Mouse (Mus musculus) CH12.LX (cell line): Measurements from ENCODE around the gene Stat6. TPM values are rescaled to one million over a fixed set of nuclear protein-coding genes. Genes with fewer than 3 reads are reported as not detected.

Source experiments
- DNase-seq: peaks from one replicate; pipeline ENCODE4 v3.0.0-alpha.2; 2013; ENCODE audit errors: extremely low read depth
- H3K27ac ChIP-seq: 2 replicates; pipeline ENCODE4 v1.5.1; 2012; ENCODE audit warnings: low read depth, mild to moderate bottlenecking, control low read depth, moderate library complexity; ENCODE audit not compliant: insufficient read depth
- H3K27me3 ChIP-seq: replicated peaks from 2 replicates; pipeline ENCODE3; 2012; ENCODE audit warnings: inconsistent platforms
- H3K36me3 ChIP-seq, 2 experiments: replicated peaks in 1 of 2; 2 replicates each; pipeline versions ENCODE3 to v1.6.1; 2012; ENCODE audit warnings: inconsistent platforms in 1 of 2, low read length in 1 of 2, mild to moderate bottlenecking in 1 of 2, mixed read lengths in 1 of 2, moderate library complexity in 1 of 2; ENCODE audit not compliant: control insufficient read depth in 1 of 2, insufficient read depth in 1 of 2
- H3K4me1 ChIP-seq, 2 experiments: 2 replicates each; pipeline ENCODE4 v1.6.1; 2012; ENCODE audit warnings: inconsistent platforms in 1 of 2, moderate library complexity in 1 of 2; ENCODE audit not compliant: insufficient read depth in 2 of 2, control insufficient read depth in 1 of 2
- H3K4me2 ChIP-seq: 2 replicates; pipeline ENCODE4 v1.6.1; 2012; ENCODE audit warnings: low read depth, mild to moderate bottlenecking, control low read depth; ENCODE audit not compliant: poor library complexity, insufficient read depth, severe bottlenecking
- H3K4me3 ChIP-seq, 3 experiments: fragments of 150-350 bp in 1 of 3; sonication (generic) in 1 of 3; replicated peaks in 1 of 3; 2 replicates each; pipeline versions ENCODE3 to v1.5.1; 2011 to 2012; ENCODE audit warnings: low read depth in 2 of 3, low read length in 2 of 3, mild to moderate bottlenecking in 2 of 3, moderate library complexity in 2 of 3, control low read depth in 1 of 3, improper control_type of control experiment in 1 of 3, inconsistent platforms in 1 of 3, mixed read lengths in 1 of 3; ENCODE audit not compliant: poor library complexity in 1 of 3
- H3K79me2 ChIP-seq: replicated peaks from 2 replicates; pipeline ENCODE4 v1.6.1; 2012; ENCODE audit warnings: mild to moderate bottlenecking, moderate library complexity; ENCODE audit not compliant: control insufficient read depth, poor library complexity, insufficient read depth, severe bottlenecking; ENCODE audit errors: extremely low read depth
- H3K9ac ChIP-seq: 2 replicates; pipeline ENCODE4 v1.6.1; 2012; ENCODE audit warnings: low read depth, mild to moderate bottlenecking, control low read depth, moderate library complexity; ENCODE audit not compliant: insufficient read depth
- H3K9me3 ChIP-seq: replicated peaks from 2 replicates; pipeline ENCODE3; 2012; ENCODE audit warnings: low read length, inconsistent platforms, mixed read lengths
- BHLHE40 ChIP-seq: IDR thresholded peaks from 2 replicates; pipeline ENCODE4 v1.6.1; 2011; ENCODE audit warnings: mild to moderate bottlenecking, low read depth, low read length, improper control_type of control experiment
- CHD2 ChIP-seq: IDR thresholded peaks from 2 replicates; pipeline ENCODE4 v1.6.1; 2011; ENCODE audit warnings: low read length, improper control_type of control experiment
- CTCF ChIP-seq, 2 experiments: IDR thresholded peaks in 1 of 2; conservative IDR thresholded peaks in 1 of 2; 2 replicates each; pipeline ENCODE4 v1.5.1; 2011 to 2012; ENCODE audit warnings: low read depth in 2 of 2, low read length in 2 of 2, improper control_type of control experiment in 1 of 2, inconsistent platforms in 1 of 2, mild to moderate bottlenecking in 1 of 2, moderate library complexity in 1 of 2
- E2F4 ChIP-seq: IDR thresholded peaks from 2 replicates; pipeline ENCODE4 v1.6.1; 2011; ENCODE audit warnings: low read depth, low read length, improper control_type of control experiment; ENCODE audit not compliant: insufficient replicate concordance
- ELF1 ChIP-seq: IDR thresholded peaks from 2 replicates; pipeline ENCODE4 v1.6.1; 2014; ENCODE audit warnings: low read depth, mild to moderate bottlenecking, inconsistent platforms, low read length, improper control_type of control experiment
- HCFC1 ChIP-seq: IDR thresholded peaks from 2 replicates; pipeline ENCODE4 v1.6.1; 2012; ENCODE audit warnings: low read depth, mild to moderate bottlenecking, inconsistent platforms, low read length, improper control_type of control experiment
- JUND ChIP-seq: conservative IDR thresholded peaks from 2 replicates; pipeline ENCODE4 v1.6.1; 2011; ENCODE audit warnings: low read depth, low read length, improper control_type of control experiment
- KAT2A ChIP-seq: IDR thresholded peaks from 2 replicates; pipeline ENCODE4 v1.6.1; 2012; ENCODE audit warnings: low read length, improper control_type of control experiment, inconsistent platforms; ENCODE audit not compliant: insufficient replicate concordance
- MAFK ChIP-seq: IDR thresholded peaks from 2 replicates; pipeline ENCODE4 v1.6.1; 2011; ENCODE audit warnings: low read length, improper control_type of control experiment; ENCODE audit not compliant: insufficient replicate concordance
- MYC ChIP-seq: IDR thresholded peaks from 2 replicates; pipeline ENCODE4 v1.6.1; 2011; ENCODE audit warnings: low read depth, mild to moderate bottlenecking, improper control_type of control experiment, low read length
- POLR2AphosphoS2 ChIP-seq: IDR thresholded peaks from 2 replicates; pipeline ENCODE4 v1.6.1; 2011; ENCODE audit warnings: low read depth, low read length, improper control_type of control experiment
- RCOR1 ChIP-seq: conservative IDR thresholded peaks from 2 replicates; pipeline ENCODE4 v1.6.1; 2012; ENCODE audit warnings: low read depth, mild to moderate bottlenecking, inconsistent platforms, low read length, improper control_type of control experiment
- USF2 ChIP-seq: conservative IDR thresholded peaks from 2 replicates; pipeline ENCODE4 v1.6.1; 2011; ENCODE audit warnings: low read depth, low read length, improper control_type of control experiment
- dilution Hi-C: fragments of 300-500 bp; cut with MboI; formaldehyde crosslinking; loops from 2 replicates; pipeline ENCODE4 v1.14.3; 2020; ENCODE audit warnings: low sequenced_read_pairs; ENCODE audit not compliant: extremely low pct_unique_long_range_greater_than_20kb, extremely low pct_ligation_motif_present
- in situ Hi-C: fragments of 300-500 bp; cut with MboI; formaldehyde crosslinking; loops from 3 replicates; pipeline ENCODE4 v1.14.3; 2019; ENCODE audit warnings: low sequenced_read_pairs, low pct_ligation_motif_present, low pct_unique_long_range_greater_than_20kb, mixed read lengths
- polyA plus RNA-seq: library from polyadenylated mRNA; unstranded; fragments of >175 nt; gene quantifications from 2 replicates; pipeline ENCODE4 v1.2.1, GENCODE M21; 2012; ENCODE audit warnings: low read depth; ENCODE audit not compliant: insufficient read length
- total RNA-seq, 2 experiments: library from RNA; depleted of rRNA; stranded (reverse); fragments of 300-350 nt in 1 of 2; fragments of >200 nt in 1 of 2; gene quantifications; 2 replicates each; pipeline ENCODE4 v1.2.3; 2012 to 2014

The Stat6 gene
- total and polyA plus RNA-seq, 3 experiments = 71.5 to 76.6 (median 72.1) TPM

GRCm38 (mm10) chr10:127622661-127623060 lies 20.1 kb upstream of the Stat6 start:
- Histone ChIP-seq H3K27ac (no peak overlapping the region), H3K9me3 (peaks cover 10% of the 10 kb centered on the region), H3K79me2 (no peaks in the 10 kb centered on the region), H3K9ac (no peak overlapping the region), H3K27me3 (peaks cover 17% of the 10 kb centered on the region), H3K4me2 (no peak overlapping the region), H3K4me3 (no peak overlapping the region), H3K36me3 (no peaks in the 10 kb centered on the region), H3K4me1 (peaks cover 0 to 28% of the 10 kb centered on the region in 2 experiments; a peak in 2 of 4 replicates)
- no peak for DNase-seq
- dilution Hi-C loops = no loop called here
- TF ChIP-seq HCFC1 (no peak), KAT2A (no peak), E2F4 (no peak), BHLHE40 (no peak), USF2 (no peak), MYC (no peak), RCOR1 (no peak), CHD2 (no peak), ELF1 (no peak), POLR2AphosphoS2 (no peak)
- in situ Hi-C loops = no loop called here

- H3K79me2 ChIP-seq = no peaks in the 10 kb centered on the region
- H3K36me3 ChIP-seq = no peaks in the 10 kb centered on the region
- DNase-seq = no peak
- peaks cover 13% of the 10 kb centered on the region for H3K27me3 ChIP-seq
- peaks cover 10% of the 10 kb centered on the region for H3K9me3 ChIP-seq
- H3K27ac ChIP-seq = no peak overlapping the region
- TF ChIP-seq MYC (no peak), CTCF (conservative IDR thresholded peaks at IDR 0.05 in 1 of 2, IDR thresholded peaks at IDR 0.05 in 1 of 2; ENCODE audit: low read depth in 2 of 2, low read length in 2 of 2) (peak in 1 of 2 experiments; percentile 52; a peak in 2 of 4 replicates)
- TF ChIP-seq, all 38 proteins: peak for 1
- Histone ChIP-seq H3K4me3 (no peak overlapping the region), H3K4me2 (no peak overlapping the region), H3K4me1 (peaks cover 0 to 23% of the 10 kb centered on the region in 2 experiments; a peak in 2 of 4 replicates), H3K9ac (no peak overlapping the region)
- dilution Hi-C loops (no loop called here), in situ Hi-C loops (no loop called here)
Measured at GRCm38 (mm10) chr10:127623439-127624216, 19.2 kb upstream of the Stat6 start.

GRCm38 (mm10) chr10:127626433-127626832 lies 16.4 kb upstream of the Stat6 start:
- Histone ChIP-seq H3K4me2 (no peak overlapping the region), H3K4me3 (no peak overlapping the region), H3K9me3 (peaks cover 10% of the 10 kb centered on the region), H3K79me2 (no peaks in the 10 kb centered on the region), H3K27me3 (no peaks in the 10 kb centered on the region), H3K27ac (no peak overlapping the region), H3K36me3 (no peaks in the 10 kb centered on the region), H3K9ac (no peak overlapping the region), H3K4me1 (peaks cover 4 to 11% of the 10 kb centered on the region in 2 experiments; a peak in 3 of 4 replicates)
- peak; percentile 36 for DNase-seq
- dilution Hi-C loops = no loop called here
- in situ Hi-C loops = no loop called here
- peak in 1 of 2 experiments; percentile 48; a peak in 2 of 4 replicates for TF ChIP-seq CTCF (conservative IDR thresholded peaks at IDR 0.05 in 1 of 2, IDR thresholded peaks at IDR 0.05 in 1 of 2; ENCODE audit: low read depth in 2 of 2, low read length in 2 of 2)
- TF ChIP-seq JUND = no peak
- no peak for TF ChIP-seq MAFK
